Mouse (Mus musculus) v-Abl transformed pro-B cells (cell line): Measurements from ENCODE around the gene Marcksl1.
"Not testable (repeated sequence)": the region's sequence is repeated elsewhere in the genome, so short reads cannot be mapped to it uniquely, and the experiment has no call there.

Source experiments
- in situ Hi-C, 2 experiments: fragments of 400-800 bp; cut with MboI; formaldehyde crosslinking; loops; one replicate each; pipeline ENCODE4 v1.15.1; 2025; ENCODE audit not compliant: unreplicated experiment in 2 of 2

Marcksl1 gene

DNA sequence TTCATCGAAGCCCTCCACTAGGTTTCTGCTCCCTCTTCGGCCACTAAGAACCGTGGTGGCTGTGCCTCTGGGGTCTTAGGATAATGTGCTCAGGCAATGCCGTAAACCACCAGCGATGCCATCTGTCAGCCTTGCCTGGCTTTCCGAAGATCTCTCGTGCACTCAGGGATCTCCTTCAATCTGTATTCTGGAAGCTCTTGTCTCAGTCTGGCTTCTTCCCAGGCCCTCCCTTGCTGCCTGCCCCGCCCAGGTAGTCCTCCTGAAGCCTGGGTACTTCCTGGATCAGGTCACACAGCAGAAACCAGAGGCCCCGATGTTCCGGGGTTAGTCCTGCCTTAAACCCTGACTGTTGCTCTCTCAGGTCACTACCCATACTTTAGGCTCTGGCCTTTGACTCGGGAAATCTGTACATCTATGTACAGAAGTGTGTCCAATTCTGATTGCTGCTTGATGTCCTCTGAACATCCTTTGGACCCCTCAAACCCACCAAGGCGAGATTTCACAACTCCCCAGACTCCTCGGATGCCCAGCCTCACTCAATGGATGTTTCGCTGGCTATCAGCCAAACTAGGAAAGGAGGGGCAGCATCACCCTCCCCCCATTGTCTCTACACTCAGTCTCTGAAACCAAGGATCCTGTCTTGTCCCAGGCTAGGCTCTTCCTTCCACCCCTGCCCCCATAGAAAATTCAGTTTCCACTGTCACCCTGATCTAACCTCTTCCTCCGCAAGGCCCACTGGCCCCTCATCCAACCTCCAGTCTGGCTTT is 4.4 kb upstream of the Marcksl1 start:
- in situ Hi-C loops = no loop called here

DNA sequence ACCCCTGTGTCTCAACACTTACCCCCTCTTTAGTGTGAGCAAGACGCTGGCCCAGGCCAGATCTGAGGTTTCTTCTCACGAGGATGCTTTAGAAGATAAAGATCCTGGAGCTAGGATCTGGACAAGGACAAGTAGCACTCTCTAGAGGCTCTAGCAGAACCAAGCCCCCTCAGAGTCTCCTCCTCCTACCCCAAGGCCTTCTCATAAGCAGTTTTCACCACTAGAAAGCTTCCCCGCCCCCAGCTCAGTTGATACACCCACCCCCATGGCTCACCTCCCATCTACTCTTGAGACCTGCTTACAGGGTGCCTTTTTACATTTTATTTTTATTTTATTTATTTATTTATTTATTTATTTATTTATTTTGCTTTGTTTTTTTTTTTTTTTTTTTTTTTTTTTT is 3.7 kb upstream of the Marcksl1 start:
- in situ Hi-C loops = no loop called here

DNA sequence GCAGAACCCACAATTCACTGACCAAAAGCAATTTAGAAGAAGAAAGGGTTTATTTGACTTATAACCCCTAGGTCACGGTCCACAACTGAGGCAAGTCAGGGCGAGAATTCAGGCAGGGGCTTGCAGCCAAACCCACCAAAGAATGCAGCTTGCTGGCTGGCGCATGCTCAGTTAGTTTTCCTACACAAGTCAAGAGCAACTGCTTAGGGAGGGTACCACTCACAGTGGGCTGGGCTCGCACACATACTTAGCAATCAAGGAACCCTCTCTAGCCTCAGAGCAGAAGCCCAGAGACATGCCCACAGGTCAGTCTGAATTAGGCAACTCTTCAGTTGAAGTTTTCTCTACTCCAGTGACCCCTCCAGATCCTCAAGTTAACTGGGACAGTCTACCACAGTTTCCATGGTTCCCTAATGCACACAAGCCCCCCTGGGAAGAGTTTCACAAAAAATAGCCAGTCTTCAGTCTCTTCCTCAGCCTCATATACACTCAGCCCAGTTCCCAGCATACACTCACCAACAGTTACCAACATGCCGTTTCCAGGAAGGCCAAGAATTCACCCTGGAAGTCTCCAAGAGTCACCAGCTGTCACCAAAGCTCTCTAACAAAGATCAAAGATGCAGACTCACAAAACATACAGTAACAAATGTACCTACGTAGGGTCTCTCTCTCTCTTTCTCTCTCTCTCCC is 2.5 kb upstream of the Marcksl1 start:
- in situ Hi-C loops = no loop called here

DNA sequence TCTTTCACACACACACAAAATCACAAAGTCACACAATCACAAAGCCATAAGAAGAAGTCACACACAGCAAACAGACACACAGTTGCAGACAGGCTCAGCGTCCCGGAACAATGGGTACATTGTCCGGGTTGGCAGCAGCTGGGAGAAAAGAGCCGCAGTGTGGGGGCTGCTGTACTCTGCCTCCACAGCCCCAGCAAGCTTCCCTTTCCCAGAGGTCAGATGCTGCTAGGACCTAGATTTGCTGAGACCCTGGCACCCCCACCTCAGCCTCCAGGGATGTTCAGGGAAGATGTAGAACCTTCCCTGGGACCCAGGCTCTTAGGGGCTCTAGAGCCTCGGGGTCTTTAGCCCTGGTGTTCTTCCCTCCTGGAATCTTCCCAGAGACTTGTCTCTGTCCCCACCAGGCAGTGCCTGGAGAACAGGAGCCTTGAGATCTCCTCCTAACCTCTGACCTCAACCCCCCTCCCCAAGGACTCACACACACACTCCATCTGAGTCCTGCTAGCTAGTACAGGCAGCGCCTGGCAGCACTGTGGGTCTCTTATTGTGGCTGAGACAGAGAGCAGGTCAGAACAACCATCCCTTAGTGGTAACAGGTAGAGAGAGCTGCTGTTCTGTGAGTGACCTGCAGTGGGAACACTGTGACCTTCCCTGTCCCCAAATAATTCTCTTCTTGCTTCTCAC is 1.8 kb upstream of the Marcksl1 start:
- in situ Hi-C loops = no loop called here

DNA sequence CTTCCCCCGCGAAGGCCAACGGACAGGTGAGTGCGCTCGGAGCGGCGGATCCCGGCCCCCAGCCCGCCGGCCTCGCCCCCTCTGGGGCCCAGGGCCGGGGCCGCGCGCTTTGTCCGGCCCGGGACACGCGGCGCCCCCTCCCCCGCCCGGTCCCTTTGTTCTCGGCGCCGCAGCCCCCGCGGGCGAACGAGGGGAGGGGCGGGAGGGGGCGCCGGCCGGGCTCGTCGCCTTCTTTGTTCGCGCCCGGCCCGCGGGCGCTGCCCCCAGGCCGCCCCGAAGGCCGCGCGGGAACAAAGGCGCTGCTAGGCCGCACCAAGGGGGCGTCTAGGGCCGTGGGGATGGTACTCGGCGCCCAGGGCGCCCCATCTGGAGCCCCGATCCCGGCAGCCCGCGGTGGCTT is 510 bp downstream of the Marcksl1 start:
- in situ Hi-C loops = no loop called here

DNA sequence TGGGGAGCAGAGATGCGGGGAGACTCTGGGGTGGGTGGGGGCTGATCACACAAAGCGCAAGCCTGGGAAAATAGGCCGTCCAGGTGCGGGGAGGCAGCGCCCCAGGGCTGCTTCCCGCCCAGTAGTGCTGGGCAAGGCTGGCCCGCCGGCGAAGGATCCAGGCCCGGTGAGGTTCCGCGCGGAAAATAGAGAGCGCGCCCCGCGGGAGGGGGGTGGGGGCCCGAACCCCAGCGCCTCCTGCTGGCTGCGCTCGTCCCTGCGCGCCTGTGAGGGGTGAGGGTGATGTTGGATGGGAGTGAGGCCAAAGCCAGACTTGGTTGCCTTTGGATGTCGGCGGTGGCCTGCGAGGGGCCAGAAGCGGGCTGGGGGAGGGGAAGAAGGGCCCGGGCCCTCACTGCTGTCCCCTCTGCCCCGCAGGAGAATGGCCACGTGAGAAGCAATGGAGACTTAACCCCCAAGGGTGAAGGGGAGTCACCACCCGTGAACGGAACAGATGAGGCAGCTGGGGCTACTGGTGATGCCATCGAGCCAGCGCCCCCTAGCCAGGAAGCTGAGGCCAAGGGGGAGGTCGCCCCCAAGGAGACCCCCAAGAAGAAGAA is 1.0 kb downstream of the Marcksl1 start:
- in situ Hi-C loops = no loop called here

DNA sequence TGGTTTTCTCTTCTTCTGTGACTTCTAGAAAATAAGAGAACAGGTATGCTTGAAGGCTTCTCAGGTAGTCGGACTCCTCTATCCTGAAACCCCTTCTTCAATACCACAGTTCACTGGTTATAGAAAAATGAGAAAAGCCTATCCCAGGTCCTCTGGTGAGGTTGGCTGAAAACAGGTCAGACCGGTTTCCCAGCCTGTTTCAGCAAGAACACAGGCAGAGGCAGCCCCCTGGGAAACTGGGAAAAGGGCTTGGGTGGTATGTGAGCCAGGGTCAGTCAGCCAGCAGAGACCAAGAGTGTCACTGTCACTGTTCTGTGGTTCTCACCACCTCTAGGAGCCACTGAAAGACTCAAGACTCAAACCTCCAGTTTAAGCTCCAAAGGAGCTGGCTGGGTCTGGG is 3.5 kb downstream of the Marcksl1 start:
- in situ Hi-C loops = no loop called here

DNA sequence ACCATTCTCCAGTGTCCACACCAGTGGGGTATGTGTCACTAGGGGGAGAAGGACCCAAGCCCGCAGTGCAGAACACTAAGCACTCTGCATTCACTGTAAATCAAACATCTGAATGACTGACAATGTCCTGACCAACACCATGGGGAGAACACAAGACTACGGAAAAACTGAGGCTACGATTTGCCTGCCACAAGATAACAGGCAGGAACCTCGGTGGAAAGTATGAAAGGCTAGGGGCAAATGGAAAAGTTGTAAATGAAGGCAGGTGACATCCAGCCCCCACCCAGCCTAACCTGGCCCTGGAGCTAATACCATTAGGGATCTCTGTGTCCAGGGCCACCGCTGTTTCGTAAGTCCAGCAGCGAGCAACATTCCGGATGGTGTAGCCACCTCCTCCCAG is 5.1 kb downstream of the Marcksl1 start:
- in situ Hi-C loops = no loop called here

DNA sequence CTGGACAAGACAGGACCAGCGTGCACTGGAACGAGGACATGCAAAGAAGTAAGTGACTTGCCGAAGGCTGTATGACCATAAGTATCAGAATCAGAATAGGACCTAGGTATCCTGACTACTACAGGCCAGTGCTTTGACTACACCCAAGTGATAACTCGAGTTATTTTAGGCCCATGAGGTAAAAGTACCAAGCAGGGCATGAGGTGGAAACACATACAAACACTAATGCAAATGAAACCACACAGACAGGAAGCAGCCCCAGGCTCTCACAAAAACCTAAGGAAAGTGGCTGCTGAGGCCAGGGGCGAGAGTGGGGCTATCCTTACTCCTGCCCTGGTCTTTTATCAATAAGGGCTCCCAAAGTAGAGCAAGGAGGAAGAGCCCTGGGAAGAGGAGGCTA is 12.0 kb downstream of the Marcksl1 start:
- in situ Hi-C loops = no loop called here

DNA sequence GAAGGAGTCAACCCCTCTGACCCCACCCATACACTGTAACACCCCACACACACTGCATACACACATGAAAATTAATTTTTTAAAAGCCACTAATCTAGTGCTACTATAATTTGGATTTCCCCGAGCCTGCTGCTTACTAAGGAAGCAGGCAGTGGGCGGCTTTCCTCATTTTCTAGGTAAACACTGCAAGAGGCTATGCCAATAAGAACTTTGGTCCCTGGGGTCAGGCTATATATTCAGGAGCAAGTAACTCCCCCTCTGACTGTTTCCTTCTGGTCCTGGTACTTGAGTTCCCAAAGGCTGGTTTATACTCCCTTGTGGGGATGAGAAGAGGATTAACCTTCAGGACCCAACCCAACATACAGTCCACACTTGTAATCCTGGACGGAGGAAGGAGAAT is 12.5 kb downstream of the Marcksl1 start:
- in situ Hi-C loops = no loop called here

DNA sequence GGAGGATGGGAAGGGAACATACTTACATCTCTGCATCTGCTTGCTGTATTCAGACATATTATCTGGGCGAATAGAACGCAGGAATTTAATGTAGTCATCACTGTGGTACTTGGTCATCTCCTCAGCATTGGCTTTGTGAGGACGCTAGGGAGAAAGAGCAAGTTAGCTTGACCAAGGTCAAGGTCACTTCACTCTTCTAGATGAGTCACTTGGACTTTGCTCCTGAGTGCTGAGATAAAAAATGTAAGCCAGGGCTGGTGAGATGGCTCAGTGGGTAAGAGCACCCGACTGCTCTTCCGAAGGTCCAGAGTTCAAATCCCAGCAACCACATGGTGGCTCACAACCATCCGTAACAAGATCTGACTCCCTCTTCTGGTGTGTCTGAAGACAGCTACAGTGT is 15.5 kb downstream of the Marcksl1 start:
- in situ Hi-C loops = not testable (repeated sequence)

DNA sequence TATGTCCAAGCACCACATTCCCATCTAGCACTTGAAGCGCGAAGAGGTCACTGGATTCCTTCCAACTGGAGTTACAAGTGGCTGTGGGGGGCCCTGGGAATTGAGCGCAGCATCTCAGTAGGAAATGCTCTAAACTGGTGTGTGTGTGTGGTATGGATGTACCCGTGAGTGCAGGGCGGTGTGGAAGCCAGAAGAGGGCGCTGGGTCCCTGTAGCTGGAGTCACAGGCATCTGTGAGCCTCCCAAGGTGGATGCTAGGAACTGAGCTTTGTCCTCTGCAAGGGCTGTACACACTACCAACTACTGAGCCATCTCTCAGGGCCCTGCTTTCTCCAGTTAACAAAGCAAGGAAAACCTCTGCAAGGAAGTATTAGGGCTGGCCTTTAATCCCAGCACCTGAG is 26.6 kb downstream of the Marcksl1 start:
- in situ Hi-C loops = no loop called here

DNA sequence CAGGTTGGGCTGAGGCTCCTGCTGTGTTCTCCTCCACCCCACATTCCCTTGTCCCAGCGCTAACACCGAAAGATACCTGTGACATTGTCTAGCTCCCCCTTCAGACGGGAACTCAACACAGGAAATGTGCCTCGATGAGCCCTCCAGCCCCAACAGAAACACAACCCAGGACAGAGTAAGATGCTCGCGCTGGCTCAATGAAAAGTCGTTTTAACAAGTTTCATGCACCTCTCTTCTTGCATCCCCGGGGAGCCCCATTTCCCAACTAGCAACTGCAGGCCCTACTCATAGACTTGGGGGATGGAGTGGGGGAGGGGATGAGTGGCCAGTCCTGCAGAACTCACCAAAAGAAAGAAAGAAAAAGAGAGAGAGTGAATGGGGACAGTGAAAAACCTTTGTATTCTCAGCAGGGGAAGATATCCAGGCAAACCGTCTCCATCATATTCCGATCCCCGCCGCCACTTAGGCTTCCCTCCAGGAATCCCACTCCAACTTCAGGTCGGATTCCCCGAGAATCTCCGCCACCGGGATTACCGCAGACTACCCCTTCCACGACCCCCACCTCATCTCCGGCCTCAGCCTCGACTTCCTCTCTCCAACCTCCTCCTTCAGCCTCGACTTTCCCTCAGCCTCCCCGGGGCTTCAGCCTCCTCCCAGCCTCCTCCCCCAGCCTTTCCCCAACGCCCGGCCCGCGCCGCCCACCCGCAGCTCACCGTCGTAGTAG is 28.6 kb downstream of the Marcksl1 start:
- in situ Hi-C loops = no loop called here

DNA sequence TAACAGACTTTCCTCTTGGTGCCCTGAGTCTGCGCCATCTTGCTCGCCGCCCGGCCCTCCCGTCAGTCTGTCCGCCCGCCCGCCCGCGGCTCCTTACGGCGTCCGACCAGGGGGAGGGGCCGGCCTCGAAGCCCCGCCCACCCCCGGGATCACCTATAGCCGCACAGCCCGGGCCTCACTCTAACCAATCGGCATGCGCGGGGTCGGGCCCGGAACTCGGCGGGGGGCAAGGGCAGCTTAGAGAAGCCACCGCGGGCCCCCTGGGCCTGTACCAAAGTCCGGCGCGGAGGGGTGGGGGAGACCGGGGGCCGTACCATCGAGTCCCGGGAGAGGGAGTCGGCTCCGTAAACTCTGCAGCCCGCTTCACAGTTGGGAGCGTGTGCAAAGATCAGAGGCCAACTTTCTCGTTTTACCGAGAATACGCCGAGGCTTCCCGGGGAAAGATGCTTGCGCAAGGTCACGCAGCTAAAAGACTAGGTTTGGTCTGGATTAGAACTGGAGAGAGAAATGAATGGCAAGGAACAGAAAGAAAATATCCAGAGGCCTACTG is 29.3 kb downstream of the Marcksl1 start, which contains the start of gene Hdac1:
Hdac1 (minus strand) TSS at position 122 of the 550 bp plus-strand sequence.
- in situ Hi-C loops = no loop called here

DNA sequence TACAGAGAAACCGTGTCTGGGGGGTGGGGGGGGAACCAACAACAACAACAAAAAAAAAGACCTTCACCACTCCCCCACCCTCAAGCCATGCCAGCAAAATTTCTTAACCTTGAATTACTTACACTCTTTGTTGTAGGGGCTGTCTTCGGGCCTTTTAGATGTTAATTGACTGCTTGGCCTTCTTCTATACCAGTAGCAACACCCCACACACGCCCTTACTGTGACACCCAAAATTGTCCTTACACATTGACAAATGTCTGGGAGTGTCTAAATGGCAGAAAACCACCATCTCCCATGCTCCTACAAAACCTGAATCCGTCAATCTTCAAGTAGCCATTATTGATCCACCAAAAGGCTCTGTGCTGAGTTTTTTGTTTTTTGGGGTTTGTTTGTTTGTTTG is 30.7 kb downstream of the Marcksl1 start:
- in situ Hi-C loops = no loop called here

DNA sequence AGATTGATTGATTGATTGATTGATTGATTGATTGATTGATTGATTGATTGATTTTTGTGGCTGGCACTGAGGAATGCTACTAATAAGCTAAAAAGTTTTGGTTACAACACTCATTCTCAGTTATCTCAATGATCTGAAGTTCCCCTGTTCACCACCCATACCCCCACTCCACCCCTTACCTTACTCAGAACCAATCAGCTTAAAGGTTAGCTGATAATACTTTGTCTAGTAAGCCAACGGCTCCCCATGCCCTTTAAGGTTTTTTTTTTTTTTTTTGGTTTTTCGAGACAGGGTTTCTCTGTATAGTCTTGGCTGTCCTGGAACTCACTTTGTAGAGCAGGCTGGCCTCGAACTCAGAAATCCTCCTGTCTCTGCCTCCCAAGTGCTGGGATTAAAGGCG is 34.2 kb downstream of the Marcksl1 start:
- in situ Hi-C loops = loop anchor here (5.0 kb wide), 1 partner anchor 60 kb away; no protein-coding TSS in a partner anchor

DNA sequence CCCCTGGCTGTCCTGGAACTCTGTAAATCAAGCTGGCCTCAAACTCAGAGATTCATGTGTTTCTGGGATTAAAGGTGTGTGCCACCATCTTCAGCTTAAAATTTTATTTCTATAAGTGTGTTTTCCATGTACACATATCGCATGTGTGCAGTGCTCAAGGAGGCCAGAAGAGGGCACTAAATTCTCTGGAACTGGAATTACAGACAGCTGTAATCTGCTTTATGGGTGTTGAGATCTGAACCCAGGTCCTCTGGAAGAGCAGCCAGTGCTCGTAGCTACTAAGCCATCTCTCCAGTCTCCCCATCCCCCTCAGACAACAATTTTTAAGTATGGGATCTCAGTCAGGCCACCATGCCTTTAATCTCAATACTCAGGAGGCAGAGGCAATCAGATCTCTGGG is 35.9 kb downstream of the Marcksl1 start:
- in situ Hi-C loops = loop anchor here (5.0 kb wide), 1 partner anchor 58 kb away; no protein-coding TSS in a partner anchor

DNA sequence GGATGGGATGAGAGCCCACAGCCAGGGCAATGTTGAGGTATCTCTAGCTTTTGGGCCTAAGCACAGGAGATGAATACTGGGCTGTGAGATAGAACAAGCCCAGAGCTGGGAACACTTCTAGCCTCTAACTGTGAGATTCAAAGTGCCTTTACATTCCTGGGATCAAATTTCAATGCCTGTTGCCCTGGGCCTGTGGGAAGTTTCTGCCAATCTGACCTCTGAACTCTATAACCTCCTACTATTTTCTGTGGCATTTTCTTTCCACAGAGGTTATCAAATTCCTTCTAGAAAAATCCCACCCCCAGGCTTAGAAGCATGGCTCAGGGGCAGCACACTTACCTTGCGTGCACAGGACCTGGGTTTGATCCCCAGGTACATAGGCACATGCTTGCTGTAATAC is 36.9 kb downstream of the Marcksl1 start:
- in situ Hi-C loops = no loop called here

DNA sequence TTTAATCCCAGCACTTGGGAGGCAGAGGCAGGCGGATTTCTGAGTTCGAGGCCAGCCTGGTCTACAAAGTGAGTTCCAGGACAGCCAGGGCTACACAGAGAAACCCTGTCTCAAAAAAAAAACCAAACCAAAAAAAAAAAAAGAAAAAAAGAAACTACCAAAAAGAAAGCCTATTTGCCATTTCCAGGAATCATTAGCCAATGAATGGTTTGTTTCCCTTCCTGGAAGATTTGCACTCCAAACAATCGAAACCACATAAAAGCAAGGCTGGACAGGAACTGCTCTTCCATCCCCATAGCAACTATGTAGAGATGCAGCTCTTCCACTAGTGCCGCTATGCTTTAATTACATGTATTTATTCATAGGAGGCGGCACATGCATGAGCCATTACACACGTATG is 41.1 kb downstream of the Marcksl1 start:
- in situ Hi-C loops = not testable (repeated sequence)

DNA sequence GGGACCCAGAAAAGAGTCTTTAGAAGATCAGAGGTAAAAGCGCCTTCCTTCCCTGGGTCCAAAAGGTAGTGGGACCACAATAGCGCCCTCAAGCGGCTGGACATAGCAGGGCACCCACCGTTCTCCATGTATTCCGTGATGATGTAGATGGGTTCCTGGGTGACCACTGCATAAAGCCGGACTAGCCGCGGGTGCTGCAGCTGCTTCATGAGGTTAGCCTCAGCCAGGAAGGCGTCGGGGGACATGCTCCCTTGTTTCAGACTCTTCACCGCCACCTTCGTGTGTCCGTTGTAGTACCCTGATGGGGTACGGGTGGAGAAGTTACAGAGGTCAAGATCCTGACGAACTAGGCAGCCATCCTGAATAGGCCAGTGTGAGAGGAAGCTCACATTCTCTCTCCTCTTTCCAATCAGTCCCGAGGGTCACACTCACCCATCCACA is 42.1 kb downstream of the Marcksl1 start:
- in situ Hi-C loops = no loop called here
